Mouse (Mus musculus) lung, postnatal 4 days (tissue): ENCODE data around the gene Gm29609.

ENCODE experiments used
- DNase-seq, 2 experiments: peaks; one replicate each; pipeline ENCODE4 v3.0.0; 2021

Gene Gm29609

DNA sequence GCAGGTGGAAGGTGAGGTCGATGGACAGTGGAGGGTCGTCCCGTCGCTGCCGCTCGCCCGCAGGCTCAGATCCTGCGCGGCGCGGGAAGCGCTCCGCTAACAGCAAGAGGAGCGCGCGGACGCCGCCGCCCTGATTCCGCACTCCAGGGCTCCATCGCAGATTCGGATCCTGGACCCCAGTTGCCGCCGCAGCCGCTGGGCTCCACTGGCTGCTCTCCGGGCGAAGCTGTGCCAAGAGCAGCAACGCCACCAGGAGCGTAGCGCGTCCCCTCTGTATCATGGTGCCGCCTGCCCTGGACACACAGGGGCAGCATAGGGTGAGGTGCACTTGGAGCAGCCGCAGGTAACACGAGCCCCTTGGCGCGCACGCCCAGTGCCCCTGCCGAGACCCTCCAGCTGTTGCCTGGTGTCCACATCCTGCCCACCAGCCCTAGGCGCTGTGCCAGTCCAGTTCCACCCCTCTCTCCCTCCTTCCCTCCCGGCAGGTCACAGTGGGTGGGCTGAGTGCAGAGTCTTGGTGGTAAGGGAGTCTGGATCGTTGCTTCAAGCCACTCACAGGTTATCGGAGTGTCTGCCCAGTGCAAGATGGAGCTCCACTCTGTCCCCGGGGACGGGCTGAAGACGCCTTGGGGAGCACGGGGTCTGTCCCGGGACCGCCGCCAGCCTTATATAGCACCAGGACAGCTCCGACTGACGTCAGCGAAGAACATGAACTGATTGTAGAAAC, 41.3 kb downstream of the Gm29609 start, which contains the start of gene Ucn:
TSS of gene Ucn (minus strand) at position 589 of the 727 bp plus-strand sequence.
- DNase-seq = peak in 1 of 2 experiments; percentile 38

DNA sequence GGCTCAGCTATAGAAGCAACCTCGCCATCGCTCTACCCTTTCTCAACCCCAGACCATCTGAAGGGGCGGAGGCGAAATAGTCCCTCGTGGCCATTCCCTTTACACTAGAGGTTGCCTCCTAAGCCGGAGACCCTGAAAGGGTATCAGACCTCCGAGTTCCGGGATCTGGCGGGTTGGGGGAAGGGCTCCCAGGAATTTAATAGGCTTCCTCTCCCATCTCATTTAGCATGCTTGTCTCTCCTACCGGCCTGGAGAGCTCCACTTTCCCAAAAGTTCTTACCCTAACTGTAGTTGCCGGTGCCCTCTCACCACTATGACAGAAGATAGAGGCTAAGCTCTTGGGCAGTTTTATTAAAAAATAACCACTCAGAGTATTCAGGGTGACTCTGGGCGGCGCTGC, 42.1 kb downstream of the Gm29609 start:
- DNase-seq = no peak

DNA sequence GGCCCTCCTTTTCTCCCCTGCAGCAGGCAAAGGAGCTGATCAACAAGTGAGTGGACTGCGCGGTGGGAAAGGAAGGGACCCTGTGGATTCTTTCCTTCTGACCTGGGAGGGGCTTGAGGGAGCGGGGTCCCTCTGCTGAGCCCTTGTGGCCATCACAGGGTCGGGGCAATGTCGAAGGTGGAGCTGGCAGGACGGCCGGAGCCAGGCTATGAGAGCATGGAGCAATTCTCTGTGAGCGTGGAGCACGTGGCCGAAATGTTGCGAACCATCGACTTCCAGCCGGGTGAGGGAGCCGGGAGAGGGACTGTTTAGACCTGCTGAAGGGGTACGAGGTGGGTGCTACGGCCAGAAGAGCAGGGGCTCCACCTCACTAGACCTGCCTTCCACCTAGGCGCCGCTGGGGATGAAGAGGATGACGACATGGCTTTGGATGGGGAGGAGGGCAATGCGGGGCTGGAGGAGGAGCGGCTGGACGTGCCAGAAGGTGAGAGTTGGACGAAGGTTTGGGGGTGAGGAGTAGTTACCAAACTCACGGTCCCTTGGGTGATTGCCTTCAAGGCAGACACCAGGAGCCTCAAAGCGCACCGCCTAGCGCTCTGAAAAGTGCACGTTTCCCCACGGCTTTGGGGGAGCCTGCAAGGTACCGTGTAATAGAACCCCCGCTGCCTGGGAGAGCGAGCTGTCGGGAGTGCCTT, 42.8 kb downstream of the Gm29609 start:
- no peak for DNase-seq

DNA sequence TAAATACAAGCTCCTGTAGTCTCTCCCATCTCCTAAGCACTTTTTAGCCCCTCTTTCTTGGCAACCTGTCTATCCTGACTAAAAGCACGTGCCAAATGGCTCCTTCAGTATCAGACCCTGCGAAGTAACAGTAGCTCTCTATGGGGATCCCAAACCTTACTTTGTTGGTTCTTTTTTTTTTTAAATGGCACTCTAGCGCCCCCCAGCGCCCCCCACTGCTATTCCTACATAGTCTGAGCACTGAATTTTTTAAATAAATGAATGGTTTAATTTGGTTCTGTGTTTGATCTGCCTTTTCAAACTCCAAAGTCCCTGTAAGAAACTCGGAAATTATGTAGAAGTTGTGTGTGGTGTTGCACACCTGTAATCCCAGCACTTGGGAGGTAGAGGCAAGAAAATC, 53.7 kb downstream of the Gm29609 start:
- DNase-seq = no peak

DNA sequence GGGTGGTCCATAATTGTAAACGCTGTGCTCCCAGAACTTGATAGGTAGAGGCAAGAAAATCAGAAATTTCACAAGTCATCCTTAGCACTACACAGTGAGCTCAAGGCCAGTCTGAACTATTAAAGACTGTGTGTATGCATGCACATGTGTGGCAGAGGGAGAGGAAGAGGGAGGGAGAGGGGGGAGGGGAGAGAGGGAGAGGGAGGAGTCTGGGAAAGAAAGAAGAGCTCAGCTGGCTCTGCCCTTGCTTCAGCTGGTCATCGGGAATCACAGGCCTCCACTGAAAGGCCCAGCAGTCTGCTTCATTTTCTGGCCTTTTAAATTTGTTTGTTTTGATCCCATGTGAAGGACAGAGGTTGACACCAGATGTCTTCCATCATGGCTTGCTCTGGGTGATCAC, 56.2 kb downstream of the Gm29609 start:
- DNase-seq = no peak

DNA sequence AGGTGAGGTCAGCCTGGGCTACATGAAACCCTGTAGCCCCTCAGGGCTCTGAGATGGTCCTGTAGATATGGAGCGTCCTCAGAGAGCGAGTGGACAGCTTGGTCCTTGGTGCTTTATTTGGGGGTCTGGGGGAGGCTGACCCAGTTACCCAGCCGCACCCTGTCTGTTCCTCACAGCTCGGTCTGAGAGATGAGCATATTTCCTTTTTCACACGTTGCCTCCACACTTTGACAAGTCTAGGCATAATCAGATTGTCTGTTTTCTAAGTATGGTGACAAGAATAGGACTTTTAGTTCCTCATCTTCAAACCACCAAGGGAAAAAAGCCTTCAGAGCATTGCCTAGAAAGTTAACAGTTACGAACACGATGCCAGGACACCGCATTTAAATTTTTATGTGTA, 58.6 kb downstream of the Gm29609 start:
- DNase-seq = no peak

DNA sequence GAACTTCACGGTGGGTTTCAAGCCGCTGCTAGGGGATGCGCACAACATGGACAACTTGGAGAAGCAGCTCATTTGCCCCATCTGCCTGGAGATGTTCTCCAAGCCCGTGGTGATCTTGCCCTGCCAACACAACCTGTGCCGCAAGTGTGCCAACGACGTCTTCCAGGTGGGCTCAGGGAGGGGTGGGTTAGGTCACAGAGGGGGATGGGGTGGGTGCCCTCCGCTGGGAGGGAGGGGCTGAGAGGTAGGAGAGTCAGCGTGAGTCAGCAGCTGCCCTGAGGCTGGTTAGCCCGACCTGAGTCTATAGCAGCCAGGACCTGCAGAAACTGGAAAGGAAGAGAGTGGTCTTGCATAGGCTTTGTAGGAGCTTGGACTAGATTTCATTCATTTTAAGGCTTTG, 62.8 kb downstream of the Gm29609 start:
- no peak for DNase-seq

DNA sequence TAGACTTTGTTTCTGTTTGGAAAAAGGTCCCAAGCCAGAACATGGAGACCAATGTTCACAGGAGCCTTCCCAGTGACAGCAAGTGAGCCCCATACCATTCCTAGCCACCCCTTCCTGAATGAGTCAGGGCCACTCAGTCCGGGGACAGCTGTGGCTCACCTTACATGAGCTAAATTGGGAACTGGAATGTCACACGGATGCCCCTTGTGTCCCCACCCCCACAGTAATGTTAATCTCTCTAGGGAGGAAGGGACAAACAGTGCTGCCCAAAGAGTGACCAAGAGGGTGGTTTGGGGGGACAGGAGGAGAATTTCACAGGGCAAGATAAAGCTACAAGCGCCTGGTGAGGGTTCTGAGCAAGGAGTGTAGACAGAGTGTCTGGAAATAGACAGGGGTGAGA, 63.4 kb downstream of the Gm29609 start, which contains the start of gene Trim54:
TSS of gene Trim54 (plus strand) at position 359 of the 400 bp plus-strand sequence.
- no peak for DNase-seq

DNA sequence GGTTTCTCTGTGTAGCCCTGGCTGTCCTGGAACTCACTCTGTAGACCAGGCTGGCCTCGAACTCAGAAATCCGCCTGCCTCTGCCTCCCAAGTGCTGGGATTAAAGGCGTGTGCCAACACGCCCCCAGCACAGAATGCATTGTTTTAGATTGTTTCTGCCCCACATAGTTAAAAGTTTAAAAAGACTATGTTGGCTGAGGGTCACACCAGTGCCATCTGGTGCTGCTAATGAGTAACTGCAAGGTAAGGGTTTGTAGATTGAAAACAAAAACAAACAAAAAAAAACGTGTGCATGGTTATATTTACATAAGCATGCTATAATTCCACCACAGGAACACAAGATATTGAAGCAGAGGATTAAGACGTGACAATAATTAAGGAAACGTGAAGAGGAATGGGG, 68.9 kb downstream of the Gm29609 start:
- no peak for DNase-seq

DNA sequence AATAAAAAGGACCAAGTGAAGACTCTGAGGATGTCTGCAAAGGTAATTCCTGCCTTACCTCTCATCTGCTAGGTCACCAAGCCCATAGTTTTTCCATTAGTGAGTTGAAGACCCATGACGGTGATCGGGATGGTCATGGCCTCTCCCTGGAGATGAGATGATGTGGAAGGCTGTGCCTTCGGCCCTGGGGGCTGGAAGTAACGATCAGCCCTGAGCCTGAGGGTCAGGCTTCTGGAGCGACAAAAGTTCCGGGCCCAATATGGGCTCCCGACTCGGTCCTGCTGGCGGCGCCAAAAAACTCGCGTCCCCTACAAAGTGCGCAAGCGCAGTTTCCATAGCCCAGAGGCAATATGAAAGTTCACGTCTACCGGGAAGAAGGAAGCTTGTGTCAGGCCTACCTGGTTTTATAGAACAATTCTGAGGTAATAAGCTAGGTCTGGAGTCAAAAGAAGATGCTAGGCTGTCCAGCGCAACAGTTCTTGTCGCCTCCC, 71.7 kb downstream of the Gm29609 start, which contains the start of gene Slc30a3:
TSS of gene Slc30a3 (minus strand) at position 238 of the 491 bp plus-strand sequence.
- no peak for DNase-seq

DNA sequence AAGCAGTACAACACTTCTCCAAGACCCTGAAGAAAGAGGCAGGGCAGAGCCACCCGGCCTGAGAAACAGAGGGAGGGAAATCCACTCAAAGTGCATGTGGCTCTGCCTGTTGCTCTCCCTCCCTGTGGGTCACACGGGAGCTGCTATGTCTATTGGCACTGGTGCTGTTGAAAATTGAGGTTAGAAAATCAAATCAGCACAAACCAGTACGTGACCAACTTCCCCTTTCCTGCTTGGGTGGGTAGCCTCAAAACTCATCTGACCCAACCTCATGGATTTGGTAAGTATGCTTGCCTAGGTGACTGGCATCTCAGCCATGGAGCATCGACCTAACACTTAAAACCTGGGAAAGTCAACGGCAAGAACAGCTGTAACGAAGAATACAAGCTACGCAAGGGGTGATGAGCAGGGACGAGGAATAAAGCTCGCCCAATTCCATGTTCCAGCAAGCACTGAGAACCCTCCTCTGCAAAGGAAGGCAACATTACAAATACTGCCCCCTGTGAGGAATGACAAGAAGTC, 73.8 kb downstream of the Gm29609 start, which contains the start of gene Dnajc5g:
TSS of gene Dnajc5g (plus strand) at position 472 of the 522 bp plus-strand sequence.
- no peak for DNase-seq

DNA sequence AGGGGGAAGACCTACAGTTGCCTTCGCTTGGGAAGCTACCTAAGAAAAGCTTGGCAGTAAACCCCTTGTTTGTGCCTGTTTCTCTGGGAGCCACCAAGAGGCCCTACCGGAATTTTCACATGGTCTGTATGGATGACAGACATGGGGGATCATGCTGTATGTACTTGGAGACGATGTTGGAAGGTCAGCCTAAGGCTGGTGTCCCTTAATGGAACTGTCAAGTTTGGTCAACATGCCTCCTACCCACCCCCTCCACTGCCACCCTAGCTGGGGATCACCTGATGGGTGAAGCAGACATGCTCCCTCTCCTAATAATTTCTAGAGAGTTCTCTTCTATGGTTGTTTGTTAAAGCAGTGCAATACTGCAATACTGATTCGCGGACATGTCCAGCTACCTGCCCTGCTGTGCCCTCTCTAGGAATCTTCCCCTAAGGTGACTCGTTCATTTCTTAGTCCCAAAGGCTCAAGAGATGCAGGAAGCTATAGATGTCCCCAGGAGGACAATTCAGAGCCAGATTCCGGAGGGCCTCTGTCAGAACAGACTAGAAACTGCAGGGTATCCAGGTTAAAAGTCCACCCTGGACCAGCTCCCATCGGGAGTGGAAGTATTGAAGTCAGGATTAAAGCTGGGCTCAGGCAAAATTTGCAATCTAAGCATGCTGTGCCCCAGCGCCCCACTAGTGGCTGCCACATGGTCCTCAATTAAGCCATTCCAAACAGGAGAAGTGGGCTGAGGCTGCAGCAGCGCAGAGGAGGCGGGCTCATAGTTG, 83.8 kb downstream of the Gm29609 start:
- DNase-seq = no peak

DNA sequence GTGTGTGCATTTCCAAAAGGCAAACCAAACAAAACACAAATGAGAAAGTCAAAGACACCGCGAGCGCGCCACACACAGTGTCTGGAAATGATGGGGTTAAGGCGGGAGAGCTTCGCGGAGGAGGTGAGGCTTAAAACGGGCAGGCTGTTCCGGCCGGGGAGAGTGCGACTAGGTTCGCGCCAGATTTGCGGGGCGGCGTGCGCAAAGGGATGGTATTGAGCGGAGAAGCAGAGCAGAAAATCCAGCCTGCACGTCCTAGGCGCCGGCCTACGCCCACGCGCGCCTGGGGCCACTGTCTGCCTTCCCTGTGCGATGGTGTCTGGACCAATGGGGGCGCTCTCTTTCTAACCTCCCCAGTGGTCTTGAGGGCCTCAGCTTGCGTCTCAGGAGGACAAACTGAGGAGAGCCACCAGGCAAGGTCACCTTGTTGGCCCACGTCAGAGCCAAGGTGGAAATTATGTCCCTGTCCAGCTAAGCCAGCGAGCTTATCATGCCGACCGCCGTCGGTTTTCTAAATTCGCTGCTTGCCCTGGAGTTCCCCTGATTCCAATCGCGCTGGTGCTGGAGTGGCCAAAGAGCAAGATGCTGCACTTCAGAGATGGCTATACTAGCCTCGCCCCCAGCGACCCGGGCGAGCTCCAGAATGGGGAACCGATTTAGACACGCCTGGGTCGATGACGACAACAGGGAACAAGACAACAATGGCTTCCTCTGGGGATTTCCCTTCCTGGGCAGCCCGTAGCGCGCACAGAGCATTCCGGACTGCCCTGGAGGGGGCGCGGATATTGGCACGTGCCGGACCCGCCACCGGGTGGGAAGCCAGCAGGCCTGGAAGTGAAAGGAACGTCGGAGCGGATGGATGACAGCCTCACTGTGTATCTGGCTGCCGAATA, 84.7 kb downstream of the Gm29609 start:
- DNase-seq = peak; percentile 85 to 88
